Mouse (Mus musculus) forebrain, postnatal 0 days (tissue): ENCODE measurements around the gene Derl3. TPM values are rescaled to one million over a fixed set of nuclear protein-coding genes. Genes with fewer than 3 reads are reported as not detected.

ENCODE experiments used
- ATAC-seq: fragments of 200-750 bp; cut with Nextera tagmentation; 2 replicates; pipeline ENCODE4 v1.8.0; 2017; ENCODE audit warnings: mild to moderate bottlenecking, moderate library complexity
- DNase-seq: peaks from one replicate; pipeline ENCODE4 v3.0.0-alpha.2; 2015
- H3K27ac ChIP-seq: fragments of 300-500 bp; sonication (generic); 2 replicates; pipeline ENCODE4 v1.5.1; 2014; ENCODE audit warnings: low read depth, mild to moderate bottlenecking, antibody characterized with exemption, low read length, moderate library complexity, mixed read lengths
- H3K27me3 ChIP-seq: fragments of 300-500 bp; sonication (generic); 2 replicates; pipeline ENCODE4 v1.6.1; 2014; ENCODE audit warnings: mild to moderate bottlenecking, low read length, mixed read lengths; ENCODE audit not compliant: insufficient read depth
- H3K36me3 ChIP-seq: fragments of 300-500 bp; sonication (generic); 2 replicates; pipeline ENCODE4 v1.6.1; 2014; ENCODE audit warnings: mild to moderate bottlenecking, moderate library complexity; ENCODE audit not compliant: insufficient read depth
- H3K4me1 ChIP-seq: fragments of 300-500 bp; sonication (generic); 2 replicates; pipeline ENCODE4 v1.6.1; 2014; ENCODE audit warnings: antibody characterized with exemption; ENCODE audit not compliant: insufficient read depth
- H3K4me2 ChIP-seq: fragments of 300-500 bp; sonication (generic); 2 replicates; pipeline ENCODE4 v1.6.1; 2014; ENCODE audit warnings: low read depth, mild to moderate bottlenecking, moderate library complexity
- H3K4me3 ChIP-seq: fragments of 300-500 bp; sonication (generic); 2 replicates; pipeline ENCODE4 v1.5.1; 2014; ENCODE audit warnings: low read depth, low read length, mixed read lengths
- H3K9ac ChIP-seq: fragments of 300-500 bp; sonication (generic); 2 replicates; pipeline ENCODE4 v1.6.1; 2014; ENCODE audit warnings: mild to moderate bottlenecking
- H3K9me3 ChIP-seq: fragments of 300-500 bp; sonication (generic); 2 replicates; pipeline ENCODE4 v1.6.1; 2016; ENCODE audit warnings: low read length
- CTCF ChIP-seq: sonication (generic); IDR thresholded peaks from 2 replicates; pipeline ENCODE4 v1.5.1; 2016; ENCODE audit warnings: antibody characterized with exemption, control low read depth, low read depth
- WGBS: fragments of 180-500 bp; shearing (Covaris S2); extraction: QIAGEN DNeasy Blood & Tissue Kit; methylation state at CpG from one replicate; pipeline ENCODE4 v1.1.7; 2014; 5-methylcytosine and 5-hydroxymethylcytosine counted together
- polyA plus RNA-seq: library from polyadenylated mRNA; unstranded; fragments of >200 nt; fragmentation: Nextera tagmentation; extraction: Ambion mirVana; gene quantifications from 2 replicates; pipeline ENCODE4 v1.2.1, GENCODE M21; 2015
- total RNA-seq: library from RNA; depleted of rRNA; stranded (reverse); fragments of >200 nt; gene quantifications from 2 replicates; pipeline ENCODE4 v1.2.3, GENCODE M21; 2014

Gene Derl3
- total and polyA plus RNA-seq, 2 experiments from 2014 or later: 1.4 to 4.7 TPM

DNA sequence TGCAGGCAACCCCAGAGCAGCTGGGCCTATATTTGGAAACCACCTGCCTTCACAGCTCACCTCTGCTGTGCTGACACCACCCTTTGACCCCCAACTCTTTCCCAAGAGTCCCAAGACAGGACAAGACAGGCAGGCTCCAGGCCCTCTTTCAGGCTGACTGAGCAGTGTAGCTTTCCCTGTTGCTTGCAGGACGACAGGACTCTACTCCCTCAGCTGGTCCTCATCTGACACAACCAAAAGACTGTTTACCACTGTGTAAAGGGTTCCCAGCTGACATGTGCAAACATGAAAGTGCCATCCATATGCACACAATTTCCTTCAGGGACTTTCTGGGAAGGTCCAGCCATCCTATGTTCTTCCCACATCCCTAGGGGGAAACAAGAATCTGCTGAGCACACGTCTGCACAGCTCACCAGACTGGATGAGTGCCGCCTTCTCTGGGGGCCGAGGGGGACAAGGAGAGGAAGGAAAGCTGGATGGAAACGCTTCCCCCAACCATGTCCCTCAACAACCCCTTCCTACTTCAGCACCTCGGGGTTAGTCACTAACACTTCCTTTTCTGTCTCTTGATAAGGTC is 19.9 kb downstream of the Derl3 start:
- Histone ChIP-seq H3K4me3 (no peak overlapping the region), H3K36me3 (peaks cover 57% of the 10 kb centered on the region), H3K27ac (no peak overlapping the region), H3K27me3 (no peaks in the 10 kb centered on the region), H3K4me1 (no peaks in the 10 kb centered on the region), H3K9me3 (no peaks in the 10 kb centered on the region), H3K9ac (no peak overlapping the region), H3K4me2 (no peak overlapping the region)
- WGBS: 88% methylated on average over 6 of the region's 6 CpGs
- DNase-seq (no peak), ATAC-seq (no peak)
- no peak for TF ChIP-seq CTCF

DNA sequence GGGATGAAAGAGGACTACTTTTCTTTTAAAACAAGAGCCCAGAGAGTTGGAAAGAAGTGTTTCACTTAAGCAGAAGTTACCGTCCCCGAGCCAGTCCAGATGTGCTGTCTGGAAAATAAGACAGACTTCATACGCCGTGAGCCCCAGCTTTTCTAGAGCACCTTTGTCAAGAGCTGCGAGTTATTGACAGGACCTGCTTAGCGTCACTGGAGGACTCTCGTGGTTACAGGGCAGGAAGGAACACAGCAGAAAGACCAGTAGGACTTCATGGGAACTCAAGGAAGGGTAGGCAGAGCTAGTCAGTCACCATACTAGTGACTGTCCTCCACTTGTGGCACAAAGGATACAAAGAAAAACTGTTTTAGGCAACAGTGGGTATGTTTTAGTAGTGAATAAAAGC is 22.3 kb downstream of the Derl3 start:
- WGBS: 87% methylated on average over 7 of the region's 7 CpGs
- Histone ChIP-seq H3K36me3 (peaks cover 42% of the 10 kb centered on the region), H3K27me3 (no peaks in the 10 kb centered on the region), H3K9me3 (no peaks in the 10 kb centered on the region), H3K9ac (no peak overlapping the region), H3K4me2 (no peak overlapping the region), H3K4me1 (0 out of 2 replicates have a peak, but pooled peaks cover 3% of the 10 kb centered on the region), H3K4me3 (no peak overlapping the region), H3K27ac (no peak overlapping the region)
- no peak for TF ChIP-seq CTCF
- ATAC-seq (no peak), DNase-seq (no peak)

DNA sequence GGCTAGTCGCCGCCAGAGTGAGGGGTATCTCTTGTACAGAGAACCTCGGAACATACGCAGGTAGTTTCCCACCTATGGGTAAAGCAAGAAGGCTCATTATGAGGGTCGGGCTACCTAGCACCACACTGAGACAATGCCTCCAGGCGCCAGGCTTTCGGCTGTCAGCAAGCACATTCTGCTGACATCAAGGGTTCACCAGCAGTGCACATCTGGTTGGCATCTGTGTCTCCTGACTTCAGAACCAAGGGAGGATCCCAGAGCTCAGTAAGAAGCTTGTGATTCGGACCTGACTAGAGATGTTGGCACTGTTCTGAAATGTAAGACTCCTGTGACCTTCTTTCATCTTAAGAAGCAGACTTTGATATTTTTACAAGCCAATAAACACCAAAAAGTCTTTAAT is 23.6 kb downstream of the Derl3 start:
- H3K9ac ChIP-seq: no peak overlapping the region
- 82% methylated on average over 8 of the region's 8 CpGs for WGBS
- H3K4me1 ChIP-seq: 0 out of 2 replicates have a peak, but pooled peaks cover 3% of the 10 kb centered on the region
- H3K36me3 ChIP-seq: peaks cover 29% of the 10 kb centered on the region
- no peak for DNase-seq
- H3K9me3 ChIP-seq: no peaks in the 10 kb centered on the region
- no peak overlapping the region for H3K4me2 ChIP-seq
- no peaks in the 10 kb centered on the region for H3K27me3 ChIP-seq
- ATAC-seq: no peak
- no peak overlapping the region for H3K4me3 ChIP-seq
- TF ChIP-seq CTCF: no peak
- no peak overlapping the region for H3K27ac ChIP-seq

DNA sequence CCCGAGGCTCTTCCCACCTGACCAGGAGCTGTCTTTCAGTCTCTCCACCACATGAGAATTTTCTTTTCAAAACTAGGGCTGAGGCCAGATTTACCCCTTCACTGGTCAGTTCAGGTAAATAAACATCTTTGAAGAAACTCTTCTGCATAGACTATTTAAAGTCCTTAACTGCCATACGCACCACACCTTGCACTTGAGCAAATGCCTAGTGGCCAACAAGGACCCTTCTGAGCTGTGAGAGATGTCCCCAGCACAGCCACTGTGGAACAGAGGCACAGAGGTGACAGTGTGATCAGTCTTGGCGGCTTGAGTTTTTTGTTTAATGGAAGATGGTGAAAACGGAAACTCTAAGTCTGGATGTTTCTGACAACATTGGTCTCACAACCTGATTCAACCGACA is 25.8 kb downstream of the Derl3 start:
- no peak overlapping the region for H3K27ac ChIP-seq
- no peak for DNase-seq
- 83% methylated on average over 5 of the region's 5 CpGs for WGBS
- no peaks in the 10 kb centered on the region for H3K9me3 ChIP-seq
- peaks cover 23% of the 10 kb centered on the region for H3K36me3 ChIP-seq
- no peaks in the 10 kb centered on the region for H3K27me3 ChIP-seq
- H3K4me1 ChIP-seq: 0 out of 2 replicates have a peak, but pooled peaks cover 13% of the 10 kb centered on the region
- H3K4me3 ChIP-seq: no peak overlapping the region
- no peak overlapping the region for H3K4me2 ChIP-seq
- TF ChIP-seq CTCF: no peak
- no peak overlapping the region for H3K9ac ChIP-seq
- no peak for ATAC-seq

DNA sequence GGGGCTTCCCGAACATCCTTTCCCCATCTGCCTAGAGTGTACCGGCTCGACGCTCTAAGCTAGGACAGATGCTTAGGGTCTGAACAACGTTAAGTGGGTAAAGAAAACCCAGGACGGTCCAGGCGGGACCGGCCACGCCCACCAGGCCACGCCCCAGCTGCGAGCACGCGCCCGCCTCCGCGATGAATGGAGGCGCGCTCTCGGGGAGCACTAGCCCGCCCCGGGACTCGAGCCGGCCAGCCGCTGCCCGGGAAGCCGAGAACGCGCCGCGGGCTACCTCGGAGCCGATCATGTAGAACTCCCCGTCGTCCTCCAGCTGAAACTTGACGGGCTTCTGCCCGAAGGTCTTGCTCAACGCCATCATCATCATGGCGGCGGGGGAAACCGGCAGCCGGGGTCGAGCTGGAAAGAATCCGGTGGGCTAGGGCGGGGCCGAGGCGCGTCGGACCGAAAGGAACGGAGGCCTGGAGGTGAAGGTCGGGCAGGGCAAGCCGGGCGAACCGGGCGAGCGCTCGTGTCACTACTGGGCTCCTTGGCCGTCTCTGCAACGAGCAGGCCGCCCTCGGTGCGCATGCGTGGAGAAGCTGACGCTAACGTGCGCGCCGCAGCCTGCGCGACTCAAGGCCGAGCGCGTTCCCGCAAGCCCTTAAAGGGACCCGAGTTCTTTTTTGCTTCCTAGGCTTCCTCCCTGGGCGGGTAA is 28.0 kb downstream of the Derl3 start, which contains the start of gene Smarcb1:
Smarcb1 (minus strand) TSS at position 592 of the 700 bp plus-strand sequence.
- H3K4me2 ChIP-seq: peak within 1 kb of the TSS; percentile 78
- peak; percentile 98 for DNase-seq
- peak within 1 kb of the TSS; percentile 93 for H3K9ac ChIP-seq
- peak within 1 kb of the TSS; percentile 74 for H3K4me3 ChIP-seq
- TF ChIP-seq CTCF: no peak
- peak; percentile 96 for ATAC-seq
- peaks cover 20% of the 10 kb centered on the region for H3K36me3 ChIP-seq
- no peaks in the 10 kb centered on the region for H3K9me3 ChIP-seq
- peak within 1 kb of the TSS; percentile 98 for H3K27ac ChIP-seq
- H3K4me1 ChIP-seq: 0 out of 2 replicates have a peak, but pooled peaks cover 13% of the 10 kb centered on the region
- 2% methylated on average over 76 of the region's 76 CpGs for WGBS
- H3K27me3 ChIP-seq: no peaks in the 10 kb centered on the region

DNA sequence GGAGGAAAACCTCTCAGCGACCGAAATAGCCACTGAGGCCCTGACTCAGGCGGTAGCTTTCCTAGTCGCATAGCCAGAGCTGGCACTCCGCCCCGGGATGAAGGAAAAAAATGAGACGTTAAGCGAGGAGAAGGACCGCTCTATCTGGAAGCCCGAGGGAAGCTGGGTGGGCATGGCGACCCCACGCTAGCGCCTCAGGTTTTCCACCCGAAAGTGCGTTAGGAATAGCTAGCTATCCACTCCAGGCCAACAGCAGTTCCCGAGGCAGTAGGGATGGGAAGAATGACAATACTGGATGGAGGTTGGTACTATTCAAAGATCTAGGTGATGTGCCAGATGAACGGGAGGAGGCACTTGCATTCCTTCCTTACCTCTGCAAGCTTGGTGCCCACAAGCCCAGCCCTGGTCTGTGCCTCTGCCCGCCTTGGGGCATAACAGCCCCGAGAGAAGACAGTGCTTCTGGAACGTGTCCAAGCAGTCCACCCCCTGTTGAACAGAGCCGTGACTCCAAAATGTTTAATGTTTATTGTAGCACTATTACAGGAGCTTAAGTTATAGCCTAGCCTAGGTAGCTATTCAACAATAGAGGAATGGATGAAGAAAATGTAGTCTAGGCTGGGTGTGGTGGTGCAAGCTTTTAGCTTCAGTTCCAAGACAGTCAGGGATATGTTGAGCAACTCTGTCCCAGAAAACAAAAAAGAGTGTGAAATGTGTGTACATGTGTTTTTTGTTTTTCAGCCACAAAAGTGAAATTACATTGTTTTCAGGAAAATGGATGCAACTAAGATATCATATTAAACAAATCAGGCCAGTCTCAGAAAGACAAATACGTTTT is 28.7 kb downstream of the Derl3 start:
- 3% methylated on average over 22 of the region's 22 CpGs for WGBS
- H3K4me1 ChIP-seq: 0 out of 2 replicates have a peak, but pooled peaks cover 13% of the 10 kb centered on the region

More for the DNA sequence above, 28.7 kb downstream of the Derl3 start:
- Histone ChIP-seq H3K36me3 (peaks cover 25% of the 10 kb centered on the region; the same call in 1 of the 2 replicates), H3K4me3 (peak overlapping the region; percentile 74), H3K9me3 (no peaks in the 10 kb centered on the region), H3K27me3 (no peaks in the 10 kb centered on the region), H3K4me2 (peak overlapping the region; percentile 78), H3K27ac (peak overlapping the region; percentile 98), H3K9ac (peak overlapping the region; percentile 93)
- no peak for DNase-seq
- ATAC-seq: peak; percentile 50
- no peak for TF ChIP-seq CTCF
